Mouse (Mus musculus): Measurements from ENCODE around the gene Olfr765. TPM values are rescaled to one million over a fixed set of nuclear protein-coding genes. Genes with fewer than 3 reads are reported as not detected.

Gene Olfr765
- not detected for polyA plus RNA-seq (2014; fragmentation: Illumina TruSeq; extraction: RNeasy Lipid Tissue Mini Kit (QIAGEN cat#74804); ENCODE audit: insufficient read depth, low read depth, low replicate concordance)

GRCm38 (mm10) chr10:129049898-129050297 lies at the start of gene Olfr765:
Gene Olfr765 (minus strand): TSS chr10:129049998.

DNA sequence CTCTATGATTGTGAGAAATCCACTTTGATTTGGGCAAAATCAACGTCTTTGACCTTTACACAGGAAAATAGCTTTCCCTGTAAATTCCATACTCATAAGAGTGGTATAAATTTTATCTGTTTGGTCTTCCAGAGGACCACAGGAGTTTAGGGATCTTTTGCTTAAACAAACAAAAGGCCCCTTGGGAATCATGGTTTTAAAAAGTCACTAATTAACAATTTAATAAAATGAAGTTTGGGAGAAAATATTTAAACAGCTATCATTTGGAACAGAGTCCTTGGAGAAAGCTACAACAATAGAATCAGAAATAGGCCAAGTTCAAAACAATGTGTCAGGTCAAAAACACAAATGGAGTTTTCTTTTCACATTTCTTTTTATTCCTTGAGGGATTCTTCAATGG lies 49.5 kb upstream of the Olfr765 start, which contains the start of gene Olfr768:
Olfr768 (minus strand) TSS at position 101 of the 400 bp plus-strand sequence.

GRCm38 (mm10) chr10:129082810-129083209 lies 33.0 kb upstream of the Olfr765 start, which contains the start of gene Olfr767:
Gene Olfr767 (minus strand): TSS chr10:129082910.

DNA sequence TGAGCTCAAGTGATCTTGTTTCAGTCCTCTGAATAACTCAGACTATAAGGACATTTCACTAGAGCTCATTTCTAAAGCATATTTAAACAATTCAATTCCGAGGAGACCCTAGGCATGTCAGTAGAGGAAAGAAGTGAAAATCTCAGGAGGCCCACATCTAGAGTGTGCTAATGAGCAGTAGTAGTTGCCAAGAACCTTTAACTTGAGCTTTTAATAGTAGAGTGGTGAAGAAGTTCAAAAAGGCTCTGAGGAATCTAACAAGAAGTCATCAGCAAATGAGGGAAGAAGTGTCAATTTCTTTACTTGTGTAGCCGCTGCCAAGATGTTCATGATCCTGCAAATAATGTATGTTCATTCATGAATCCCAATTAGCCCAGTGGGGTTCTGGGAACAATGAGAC lies 19.1 kb upstream of the Olfr765 start, which contains the start of gene Olfr766-ps1:
Olfr766-ps1 (minus strand) TSS at position 101 of the 400 bp plus-strand sequence.

DNA sequence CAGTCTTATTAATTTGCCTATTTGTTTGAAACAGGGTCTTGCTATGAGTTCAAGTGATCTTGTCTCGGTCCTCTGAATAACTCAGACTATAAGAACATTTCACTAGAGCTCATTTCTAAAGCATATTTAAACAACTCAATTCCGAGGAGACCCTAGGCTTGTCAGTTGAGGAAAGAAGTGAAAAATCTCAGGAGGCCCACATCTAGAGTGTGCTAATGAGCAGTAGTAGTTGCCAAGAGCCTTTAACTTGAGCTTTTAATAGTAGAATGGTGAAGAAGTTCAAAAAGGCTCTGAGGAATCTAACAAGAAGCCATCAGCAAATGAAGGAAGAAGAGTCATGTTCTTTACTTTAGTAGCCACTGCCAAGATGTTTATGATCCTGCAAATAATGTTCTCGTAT lies 10.0 kb downstream of the Olfr765 start, which contains the start of gene Olfr764-ps1:
Olfr764-ps1 (minus strand) TSS at position 101 of the 400 bp plus-strand sequence.

GRCm38 (mm10) chr10:129010288-129010841 lies 39.4 kb downstream of the Olfr765 start, which contains the start of gene Olfr763:
Gene Olfr763 (plus strand): TSS chr10:129010791.

Other genes with a start within 250 kb of the Olfr765 start
- gene Dnajc14, start 245.9 kb downstream of the Olfr765 start, polyA plus RNA-seq (2014; fragmentation: Illumina TruSeq; extraction: RNeasy Lipid Tissue Mini Kit (QIAGEN cat#74804); ENCODE audit: insufficient read depth, low read depth, low replicate concordance) = 37.5 TPM
- 6.7 TPM for gene Tmem198b, start 245.6 kb downstream of the Olfr765 start, polyA plus RNA-seq (2014; fragmentation: Illumina TruSeq; extraction: RNeasy Lipid Tissue Mini Kit (QIAGEN cat#74804); ENCODE audit: insufficient read depth, low read depth, low replicate concordance)
- gene Sarnp, start 232.7 kb downstream of the Olfr765 start, polyA plus RNA-seq (2014; fragmentation: Illumina TruSeq; extraction: RNeasy Lipid Tissue Mini Kit (QIAGEN cat#74804); ENCODE audit: insufficient read depth, low read depth, low replicate concordance) = 97.3 TPM
- gene Ormdl2, start 228.4 kb downstream of the Olfr765 start, polyA plus RNA-seq (2014; fragmentation: Illumina TruSeq; extraction: RNeasy Lipid Tissue Mini Kit (QIAGEN cat#74804); ENCODE audit: insufficient read depth, low read depth, low replicate concordance) = 65.0 TPM
- 0.65 TPM for gene Gdf11, start 158.3 kb downstream of the Olfr765 start, polyA plus RNA-seq (2014; fragmentation: Illumina TruSeq; extraction: RNeasy Lipid Tissue Mini Kit (QIAGEN cat#74804); ENCODE audit: insufficient read depth, low read depth, low replicate concordance)
- 322 TPM for gene Cd63, start 149.0 kb downstream of the Olfr765 start, polyA plus RNA-seq (2014; fragmentation: Illumina TruSeq; extraction: RNeasy Lipid Tissue Mini Kit (QIAGEN cat#74804); ENCODE audit: insufficient read depth, low read depth, low replicate concordance)
- gene Rdh5, start 127.1 kb downstream of the Olfr765 start, polyA plus RNA-seq (2014; fragmentation: Illumina TruSeq; extraction: RNeasy Lipid Tissue Mini Kit (QIAGEN cat#74804); ENCODE audit: insufficient read depth, low read depth, low replicate concordance) = 6.0 TPM
- 331 TPM for gene Bloc1s1, start 126.0 kb downstream of the Olfr765 start, polyA plus RNA-seq (2014; fragmentation: Illumina TruSeq; extraction: RNeasy Lipid Tissue Mini Kit (QIAGEN cat#74804); ENCODE audit: insufficient read depth, low read depth, low replicate concordance)
- 14.2 TPM for gene Itga7, start 116.2 kb downstream of the Olfr765 start, polyA plus RNA-seq (2014; fragmentation: Illumina TruSeq; extraction: RNeasy Lipid Tissue Mini Kit (QIAGEN cat#74804); ENCODE audit: insufficient read depth, low read depth, low replicate concordance)
- gene Mettl7b, start 89.0 kb downstream of the Olfr765 start, polyA plus RNA-seq (2014; fragmentation: Illumina TruSeq; extraction: RNeasy Lipid Tissue Mini Kit (QIAGEN cat#74804); ENCODE audit: insufficient read depth, low read depth, low replicate concordance) = not detected
- gene Olfr9, start 60.6 kb downstream of the Olfr765 start, polyA plus RNA-seq (2014; fragmentation: Illumina TruSeq; extraction: RNeasy Lipid Tissue Mini Kit (QIAGEN cat#74804); ENCODE audit: insufficient read depth, low read depth, low replicate concordance) = not detected
- gene Olfr763, start 39.2 kb downstream of the Olfr765 start, polyA plus RNA-seq (2014; fragmentation: Illumina TruSeq; extraction: RNeasy Lipid Tissue Mini Kit (QIAGEN cat#74804); ENCODE audit: insufficient read depth, low read depth, low replicate concordance) = not detected
- not detected for gene Olfr764-ps1, start 10.1 kb downstream of the Olfr765 start, polyA plus RNA-seq (2014; fragmentation: Illumina TruSeq; extraction: RNeasy Lipid Tissue Mini Kit (QIAGEN cat#74804); ENCODE audit: insufficient read depth, low read depth, low replicate concordance)
- not detected for gene Olfr766-ps1, start 19.0 kb upstream of the Olfr765 start, polyA plus RNA-seq (2014; fragmentation: Illumina TruSeq; extraction: RNeasy Lipid Tissue Mini Kit (QIAGEN cat#74804); ENCODE audit: insufficient read depth, low read depth, low replicate concordance)
- not detected for gene Olfr767, start 32.9 kb upstream of the Olfr765 start, polyA plus RNA-seq (2014; fragmentation: Illumina TruSeq; extraction: RNeasy Lipid Tissue Mini Kit (QIAGEN cat#74804); ENCODE audit: insufficient read depth, low read depth, low replicate concordance)
- not detected for gene Olfr768, start 49.4 kb upstream of the Olfr765 start, polyA plus RNA-seq (2014; fragmentation: Illumina TruSeq; extraction: RNeasy Lipid Tissue Mini Kit (QIAGEN cat#74804); ENCODE audit: insufficient read depth, low read depth, low replicate concordance)
- gene Olfr769, start 67.9 kb upstream of the Olfr765 start, polyA plus RNA-seq (2014; fragmentation: Illumina TruSeq; extraction: RNeasy Lipid Tissue Mini Kit (QIAGEN cat#74804); ENCODE audit: insufficient read depth, low read depth, low replicate concordance) = not detected
- not detected for gene Olfr770, start 89.0 kb upstream of the Olfr765 start, polyA plus RNA-seq (2014; fragmentation: Illumina TruSeq; extraction: RNeasy Lipid Tissue Mini Kit (QIAGEN cat#74804); ENCODE audit: insufficient read depth, low read depth, low replicate concordance)
- not detected for gene Olfr771, start 114.8 kb upstream of the Olfr765 start, polyA plus RNA-seq (2014; fragmentation: Illumina TruSeq; extraction: RNeasy Lipid Tissue Mini Kit (QIAGEN cat#74804); ENCODE audit: insufficient read depth, low read depth, low replicate concordance)
- not detected for gene Olfr772, start 127.9 kb upstream of the Olfr765 start, polyA plus RNA-seq (2014; fragmentation: Illumina TruSeq; extraction: RNeasy Lipid Tissue Mini Kit (QIAGEN cat#74804); ENCODE audit: insufficient read depth, low read depth, low replicate concordance)
- gene Olfr773, start 137.4 kb upstream of the Olfr765 start, polyA plus RNA-seq (2014; fragmentation: Illumina TruSeq; extraction: RNeasy Lipid Tissue Mini Kit (QIAGEN cat#74804); ENCODE audit: insufficient read depth, low read depth, low replicate concordance) = not detected
- not detected for gene Olfr774, start 186.2 kb upstream of the Olfr765 start, polyA plus RNA-seq (2014; fragmentation: Illumina TruSeq; extraction: RNeasy Lipid Tissue Mini Kit (QIAGEN cat#74804); ENCODE audit: insufficient read depth, low read depth, low replicate concordance)
- not detected for gene Olfr775, start 198.4 kb upstream of the Olfr765 start, polyA plus RNA-seq (2014; fragmentation: Illumina TruSeq; extraction: RNeasy Lipid Tissue Mini Kit (QIAGEN cat#74804); ENCODE audit: insufficient read depth, low read depth, low replicate concordance)
- gene Olfr776, start 209.1 kb upstream of the Olfr765 start, polyA plus RNA-seq (2014; fragmentation: Illumina TruSeq; extraction: RNeasy Lipid Tissue Mini Kit (QIAGEN cat#74804); ENCODE audit: insufficient read depth, low read depth, low replicate concordance) = not detected
- gene Olfr777, start 221.5 kb upstream of the Olfr765 start, polyA plus RNA-seq (2014; fragmentation: Illumina TruSeq; extraction: RNeasy Lipid Tissue Mini Kit (QIAGEN cat#74804); ENCODE audit: insufficient read depth, low read depth, low replicate concordance) = not detected